Mouse (Mus musculus) E14TG2a.4 (cell line): ENCODE measurements around the gene Ahrr.
A peak's percentile ranks its signal among the peaks of the same experiment; 100 is the strongest.

Source experiments
- H3K27me3 ChIP-seq: 2 replicates; pipeline ENCODE4 v1.6.1; 2014; ENCODE audit warnings: low read length, control low read depth; ENCODE audit not compliant: insufficient read depth
- H3K36me3 ChIP-seq: 2 replicates; pipeline ENCODE4 v1.6.1; 2014; ENCODE audit warnings: low read length, control low read depth; ENCODE audit not compliant: insufficient read depth
- H3K4me1 ChIP-seq: replicated peaks from 2 replicates; pipeline ENCODE4 v1.6.1; 2014; ENCODE audit warnings: low read depth, low read length, control low read depth
- H3K4me3 ChIP-seq: replicated peaks from 2 replicates; pipeline ENCODE4 v1.5.1; 2014; ENCODE audit warnings: mild to moderate bottlenecking, low read length
- H3K9me3 ChIP-seq: 2 replicates; pipeline ENCODE4 v1.6.1; 2014; ENCODE audit warnings: low read length, control low read depth
- CTCF ChIP-seq: conservative IDR thresholded peaks from 2 replicates; pipeline ENCODE4 v1.5.1; 2014; ENCODE audit warnings: low read length
- NANOG ChIP-seq: IDR thresholded peaks from 2 replicates; pipeline ENCODE4 v1.6.1; 2014; ENCODE audit warnings: borderline replicate concordance, low read length, mixed read lengths
- POU5F1 ChIP-seq: IDR thresholded peaks from 2 replicates; pipeline ENCODE4 v1.6.1; 2014; ENCODE audit warnings: low read length, borderline replicate concordance

The Ahrr gene

GRCm38 (mm10) chr13:74259460-74260230 is 32.5 kb downstream of the Ahrr start:
- Histone ChIP-seq H3K9me3 (no peaks in the 10 kb centered on the region), H3K4me3 (peak overlapping the region; percentile 79), H3K27me3 (peaks cover 56% of the 10 kb centered on the region), H3K4me1 (peaks cover 14% of the 10 kb centered on the region; the same call in 1 of the 2 replicates), H3K36me3 (no peaks in the 10 kb centered on the region)
- TF ChIP-seq POU5F1, result no peak
- TF ChIP-seq CTCF, result no peak
- no peak for TF ChIP-seq NANOG

DNA sequence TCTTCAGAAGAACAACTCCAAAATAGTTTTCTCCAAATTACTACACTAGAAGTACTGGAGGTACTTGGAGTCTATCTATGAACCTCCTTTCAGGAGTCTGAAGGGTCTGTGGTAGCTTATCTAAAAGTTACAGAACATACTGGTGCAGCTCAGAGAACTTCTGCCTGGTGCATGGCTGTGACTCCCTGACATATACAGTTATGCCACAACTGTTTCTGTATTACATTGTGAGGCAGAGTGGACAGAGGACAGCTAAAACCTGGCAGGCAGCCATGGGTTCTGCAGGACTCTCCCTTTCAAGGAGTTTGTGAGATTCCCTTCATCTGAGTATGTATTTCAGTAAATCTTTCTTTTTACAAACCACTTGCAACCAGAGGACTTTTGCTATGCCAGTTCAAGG is 45.6 kb downstream of the Ahrr start:
- Histone ChIP-seq H3K9me3 (no peaks in the 10 kb centered on the region), H3K4me1 (peaks cover 7% of the 10 kb centered on the region), H3K27me3 (peaks cover 7% of the 10 kb centered on the region), H3K36me3 (no peaks in the 10 kb centered on the region), H3K4me3 (no peak overlapping the region)
- TF ChIP-seq CTCF (no peak), POU5F1 (no peak), NANOG (no peak)

GRCm38 (mm10) chr13:74245899-74246231 is 46.3 kb downstream of the Ahrr start:
- Histone ChIP-seq H3K4me3 (no peak overlapping the region), H3K36me3 (no peaks in the 10 kb centered on the region), H3K4me1 (peaks cover 7% of the 10 kb centered on the region), H3K27me3 (peaks cover 7% of the 10 kb centered on the region), H3K9me3 (no peaks in the 10 kb centered on the region)
- TF ChIP-seq NANOG (no peak), CTCF (no peak), POU5F1 (no peak)

DNA sequence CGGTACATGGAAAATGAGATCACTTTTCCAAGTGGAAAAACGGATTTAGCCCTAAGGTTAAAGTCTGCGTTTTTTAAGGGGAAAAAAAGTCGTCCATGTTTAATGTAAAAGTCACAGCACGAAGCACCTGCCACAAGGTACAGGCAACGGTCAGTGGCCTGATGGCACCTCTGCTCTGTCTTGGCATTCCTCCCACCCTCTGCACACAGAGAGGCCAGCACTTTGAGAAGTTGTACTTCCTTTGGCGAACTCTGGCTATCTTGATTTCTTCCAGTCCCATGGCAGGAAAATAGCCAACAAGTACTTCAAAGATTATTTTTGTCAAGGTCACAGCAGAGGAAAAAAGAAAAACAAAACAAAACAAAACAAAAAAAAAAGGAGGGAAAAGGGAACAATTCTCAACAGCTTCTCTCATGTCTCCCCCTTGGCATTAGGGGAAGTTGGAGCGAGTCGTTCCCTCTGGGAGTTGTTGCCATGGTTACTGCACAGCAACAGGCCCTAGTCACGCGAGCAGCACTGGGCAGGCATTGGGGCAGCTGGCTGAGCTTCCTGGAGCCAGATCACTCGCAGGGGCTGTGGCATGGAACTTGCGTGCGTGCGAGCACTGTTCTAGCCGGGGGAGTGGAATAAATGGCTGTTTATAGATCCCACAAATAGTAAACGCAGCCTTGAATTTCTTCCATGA is 46.8 kb downstream of the Ahrr start:
- Histone ChIP-seq H3K27me3 (peaks cover 7% of the 10 kb centered on the region), H3K36me3 (no peaks in the 10 kb centered on the region), H3K4me3 (no peak overlapping the region), H3K9me3 (no peaks in the 10 kb centered on the region), H3K4me1 (peaks cover 7% of the 10 kb centered on the region)
- TF ChIP-seq NANOG (no peak), CTCF (no peak), POU5F1 (no peak)

GRCm38 (mm10) chr13:74237574-74237973 is 54.6 kb downstream of the Ahrr start:
- Histone ChIP-seq H3K4me3 (no peak overlapping the region), H3K4me1 (no peaks in the 10 kb centered on the region), H3K9me3 (no peaks in the 10 kb centered on the region), H3K36me3 (no peaks in the 10 kb centered on the region), H3K27me3 (0 out of 2 replicates have a peak, but pooled peaks cover 4% of the 10 kb centered on the region)
- TF ChIP-seq NANOG (no peak), CTCF (no peak), POU5F1 (no peak)

DNA sequence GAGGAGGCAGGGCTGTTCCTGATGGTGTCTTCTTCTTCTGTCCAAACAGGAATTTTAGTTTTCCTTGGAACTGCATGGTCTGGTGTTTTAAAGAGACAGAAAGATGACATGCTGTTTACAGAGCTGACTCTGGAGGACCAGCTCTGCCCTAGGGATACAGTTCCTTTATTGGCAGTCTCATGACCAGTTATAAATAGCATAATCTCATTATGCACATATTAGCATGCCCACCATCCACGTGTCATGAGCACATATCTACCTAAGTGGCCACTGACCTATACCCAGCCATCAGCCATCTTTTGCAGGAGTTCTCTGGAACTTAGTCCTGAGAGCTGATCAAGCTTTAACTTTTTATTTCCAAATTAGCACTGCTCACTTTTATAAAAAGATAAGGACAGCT is 71.5 kb downstream of the Ahrr start:
- peaks cover 11% of the 10 kb centered on the region for H3K27me3 ChIP-seq
- TF ChIP-seq CTCF (no peak), NANOG (no peak), POU5F1 (no peak)
- H3K4me1 ChIP-seq, result no peaks in the 10 kb centered on the region
- no peaks in the 10 kb centered on the region for H3K36me3 ChIP-seq
- no peak overlapping the region for H3K4me3 ChIP-seq
- H3K9me3 ChIP-seq, result no peaks in the 10 kb centered on the region

DNA sequence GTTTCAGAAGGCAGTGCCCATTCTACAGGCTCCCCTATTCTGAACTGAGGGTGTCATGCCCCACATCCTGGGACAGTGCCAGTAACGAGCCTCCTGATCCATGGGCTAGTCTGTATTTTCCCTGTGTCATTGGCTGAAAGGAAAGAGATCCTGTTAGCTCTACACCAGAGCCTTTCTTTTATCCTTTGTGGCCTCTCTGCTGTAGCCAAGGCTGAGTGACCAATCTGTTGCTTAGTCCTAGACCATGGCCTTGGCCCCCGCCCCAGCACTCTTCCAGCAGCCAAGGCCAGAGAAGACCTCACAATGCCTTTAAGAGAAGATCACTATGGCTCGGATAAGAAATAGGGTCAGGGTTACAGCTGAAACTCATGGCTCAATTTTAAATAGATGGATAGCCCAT is 73.7 kb downstream of the Ahrr start:
- Histone ChIP-seq H3K36me3 (no peaks in the 10 kb centered on the region), H3K9me3 (no peaks in the 10 kb centered on the region), H3K4me1 (no peaks in the 10 kb centered on the region), H3K4me3 (no peak overlapping the region), H3K27me3 (peaks cover 11% of the 10 kb centered on the region)
- no peak for TF ChIP-seq NANOG
- TF ChIP-seq POU5F1, result no peak
- no peak for TF ChIP-seq CTCF

- H3K4me1 ChIP-seq, result peaks cover 16% of the 10 kb centered on the region
- no peaks in the 10 kb centered on the region for H3K9me3 ChIP-seq
- no peak for TF ChIP-seq CTCF
- no peak for TF ChIP-seq NANOG
- no peak for TF ChIP-seq POU5F1
These were observed 83.2 kb downstream of the Ahrr start for GRCm38 (mm10) chr13:74208986-74209345.

More at GRCm38 (mm10) chr13:74208986-74209345, 83.2 kb downstream of the Ahrr start:
- peaks cover 8% of the 10 kb centered on the region for H3K36me3 ChIP-seq
- peak overlapping the region; percentile 88 for H3K4me3 ChIP-seq
- H3K27me3 ChIP-seq, result peaks cover 4% of the 10 kb centered on the region; the same call in 1 of the 2 replicates
